Mouse (Mus musculus) gastrocnemius, postnatal 4 days (tissue): ENCODE measurements around the gene Rgs6. TPM values are rescaled to one million over a fixed set of nuclear protein-coding genes. Genes with fewer than 3 reads are reported as not detected.

Source experiments
- DNase-seq, 2 experiments: peaks; one replicate each; pipeline ENCODE4 v3.0.0; 2021 to 2022; ENCODE audit warnings: low spot score in 2 of 2, mixed read lengths in 2 of 2
- total RNA-seq, 2 experiments: library from RNA; stranded (reverse); gene quantifications; 2 replicates each; pipeline ENCODE4 v1.2.3; 2021

Rgs6 gene
- total RNA-seq, 2 experiments from 2014 or later = 2.0 to 2.6 TPM

DNA sequence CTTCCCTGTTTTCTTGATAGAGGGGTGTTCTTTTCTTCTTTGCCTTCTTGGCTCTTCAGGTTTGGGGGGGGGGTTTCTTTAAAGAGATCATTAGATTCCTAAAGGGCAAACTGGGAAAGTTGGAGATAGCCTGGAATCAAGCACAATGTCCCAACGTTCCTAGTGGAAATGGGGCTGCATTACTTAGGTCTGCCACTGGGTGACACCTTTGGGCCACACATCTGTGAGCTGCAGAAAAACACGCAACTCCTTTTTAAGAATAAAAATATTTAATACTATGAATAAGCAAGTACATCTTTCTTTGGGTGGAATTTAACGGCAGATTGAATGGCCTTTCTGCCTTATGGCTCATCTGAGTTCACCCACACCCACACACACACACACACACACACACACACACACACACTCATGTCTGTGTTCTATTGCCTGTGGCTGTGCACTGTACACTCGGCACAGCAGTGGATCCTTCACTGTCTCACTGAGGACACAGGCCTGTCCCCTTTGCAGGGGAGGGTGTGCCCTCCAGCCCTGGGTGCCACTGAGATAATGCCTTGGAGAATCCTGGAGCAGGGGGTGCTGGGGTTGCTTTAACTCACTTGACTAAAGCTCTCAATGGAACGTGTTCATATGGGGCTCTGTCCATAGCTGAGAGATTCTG lies 526.4 kb downstream of the Rgs6 start:
- DNase-seq = peak; percentile 59 to 64

DNA sequence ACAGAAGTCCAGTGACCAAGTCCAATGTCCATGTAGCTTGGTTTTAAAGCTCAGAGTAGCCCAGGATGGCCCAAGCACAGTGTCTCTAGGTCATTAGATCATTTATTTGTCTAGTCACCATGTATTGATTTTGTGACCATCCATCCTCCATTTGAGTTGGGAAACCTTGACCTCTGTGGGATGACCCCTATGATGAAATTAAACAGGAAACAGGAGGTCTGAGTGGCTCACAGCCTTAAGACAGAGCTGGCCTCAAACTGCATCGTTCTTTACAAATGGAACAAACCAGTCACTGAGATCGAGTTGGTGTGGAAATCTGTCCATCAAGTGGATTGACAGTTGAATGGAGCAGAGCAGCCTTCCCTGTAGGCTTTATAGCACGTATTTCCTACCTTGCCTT lies 536.0 kb downstream of the Rgs6 start:
- DNase-seq = no peak

DNA sequence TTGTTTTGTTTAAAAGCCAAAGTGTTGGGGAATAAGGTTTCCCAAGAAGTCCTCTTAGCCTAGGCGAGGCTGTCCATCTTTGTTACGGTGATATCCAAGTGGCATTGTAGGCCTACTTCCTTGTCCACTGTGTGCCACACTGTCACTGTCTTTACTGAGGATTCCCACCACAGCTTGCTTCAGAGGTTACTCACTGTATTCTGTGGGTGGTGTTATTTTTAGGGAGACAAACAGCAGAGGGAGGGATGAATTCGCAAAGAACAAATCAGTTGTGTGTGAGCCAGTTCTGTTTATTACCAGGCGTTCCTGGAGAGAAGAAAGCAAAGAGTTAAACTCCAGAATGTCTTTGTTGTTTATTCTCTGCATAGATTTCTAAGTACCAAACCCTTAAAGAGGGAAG lies 537.2 kb downstream of the Rgs6 start:
- DNase-seq = no peak

DNA sequence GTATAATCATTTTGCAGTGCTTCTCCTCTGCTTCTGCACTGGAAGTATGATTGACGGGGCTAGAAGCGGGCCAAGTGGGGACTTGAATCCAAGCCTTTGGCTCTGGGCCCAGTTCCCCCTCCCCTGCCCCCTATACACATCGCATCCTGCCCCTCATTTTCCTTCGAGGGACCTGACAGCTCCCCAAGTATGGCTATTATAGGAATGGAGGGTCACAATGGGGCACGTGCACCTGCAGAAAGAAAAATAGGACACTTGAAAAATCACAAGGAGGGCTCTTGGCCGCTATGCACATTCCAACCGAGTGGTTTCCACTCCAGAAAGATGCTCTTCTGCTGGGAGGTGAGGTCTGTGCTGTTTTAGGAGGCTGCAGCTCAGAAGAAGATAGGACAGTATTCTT lies 538.8 kb downstream of the Rgs6 start:
- no peak for DNase-seq

DNA sequence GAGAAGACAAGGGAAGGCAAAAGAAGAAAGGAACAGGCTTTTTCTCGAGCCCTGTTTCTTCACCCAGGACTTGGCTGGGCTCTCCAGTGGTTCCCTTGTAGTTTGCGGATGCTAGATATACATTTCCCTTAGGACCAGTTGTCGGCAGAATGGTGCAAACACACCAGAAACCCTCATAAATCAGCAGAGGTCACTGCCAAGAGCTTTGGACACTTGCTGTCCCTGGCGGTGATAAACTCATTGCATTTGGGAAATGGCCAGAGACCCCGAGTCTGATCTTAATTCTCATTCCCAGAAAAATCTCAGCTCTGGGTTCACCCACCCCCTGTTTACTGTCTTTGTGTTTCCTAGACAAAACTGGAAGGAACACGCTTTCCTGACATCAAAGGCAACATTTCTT lies 539.9 kb downstream of the Rgs6 start:
- DNase-seq = no peak

DNA sequence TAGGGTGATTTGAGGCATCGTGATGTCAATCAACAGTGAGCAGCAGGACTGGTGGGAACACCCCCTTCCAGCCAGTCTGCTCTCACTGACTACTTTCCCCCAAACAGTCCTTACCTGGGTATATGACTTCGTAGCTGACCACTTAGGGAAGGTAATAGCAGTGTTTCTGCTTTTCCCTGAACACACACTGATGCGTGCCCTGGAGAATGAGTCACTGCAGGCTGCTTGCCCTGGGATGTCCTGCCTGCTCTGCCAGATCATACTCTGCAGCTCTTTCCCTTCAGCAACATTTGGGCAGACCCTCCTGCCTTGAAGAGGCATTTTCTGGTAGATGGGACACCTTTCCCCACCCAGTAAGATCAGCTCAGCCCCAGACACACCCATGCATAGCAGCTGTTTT lies 540.5 kb downstream of the Rgs6 start:
- no peak for DNase-seq

DNA sequence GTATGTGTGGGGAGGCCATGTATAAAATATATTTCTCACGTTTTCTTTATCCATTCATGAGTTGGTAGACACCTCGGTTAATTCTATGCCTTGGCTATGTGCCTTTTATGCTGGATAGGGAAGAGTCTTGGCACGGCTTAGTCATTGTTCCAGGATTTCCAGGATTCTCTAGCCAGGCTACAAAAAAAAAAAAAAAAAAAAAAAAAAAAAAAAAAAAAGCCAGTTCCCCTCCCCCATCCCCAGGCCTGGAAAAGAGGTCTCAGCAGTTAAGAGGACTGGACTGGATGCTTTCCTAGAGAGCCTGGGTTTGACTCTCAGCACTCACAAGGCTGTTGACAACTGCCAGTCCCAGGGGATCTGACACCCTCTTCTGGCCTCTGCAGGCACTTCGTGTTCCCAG lies 543.3 kb downstream of the Rgs6 start:
- DNase-seq = no peak

DNA sequence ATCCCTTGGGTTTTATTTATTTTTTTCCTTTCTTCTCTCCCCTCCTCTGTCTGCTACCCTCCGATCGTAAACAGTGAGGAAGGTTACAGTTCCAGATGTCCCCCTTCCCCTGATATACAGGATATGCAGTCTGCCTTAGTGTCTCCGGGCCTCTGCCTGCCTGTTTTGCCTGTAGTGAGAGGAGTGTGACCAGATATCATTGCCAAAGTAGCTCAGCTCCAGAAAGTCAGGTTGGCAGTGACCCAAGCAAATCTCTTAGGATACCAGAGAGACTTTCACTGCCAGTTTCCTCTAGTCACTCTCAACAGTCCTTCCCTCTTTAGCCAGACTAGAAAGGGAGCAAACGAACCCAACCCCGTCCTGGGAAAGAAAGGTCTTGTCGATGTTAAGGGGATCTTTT lies 545.7 kb downstream of the Rgs6 start:
- peak; percentile 31 to 70 for DNase-seq

DNA sequence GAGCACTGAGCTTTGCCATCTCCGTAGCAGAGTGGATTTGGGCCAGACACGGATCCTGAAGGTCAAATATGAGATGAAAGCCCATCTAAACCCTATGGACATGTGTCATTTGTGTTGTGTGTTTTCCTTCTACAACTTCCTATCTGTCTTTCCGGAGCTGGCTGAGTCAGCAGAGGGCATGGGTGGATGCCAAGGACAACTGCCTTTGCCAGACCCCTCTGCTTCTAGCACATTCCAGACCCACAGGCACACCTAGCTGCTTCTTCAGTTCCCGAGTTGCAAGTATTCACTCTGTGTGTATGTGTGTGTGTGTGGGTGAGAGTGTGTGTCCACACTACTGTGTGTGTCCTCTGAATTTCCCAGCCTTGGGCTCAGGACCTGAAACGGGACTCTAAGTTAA lies 547.9 kb downstream of the Rgs6 start:
- no peak for DNase-seq

DNA sequence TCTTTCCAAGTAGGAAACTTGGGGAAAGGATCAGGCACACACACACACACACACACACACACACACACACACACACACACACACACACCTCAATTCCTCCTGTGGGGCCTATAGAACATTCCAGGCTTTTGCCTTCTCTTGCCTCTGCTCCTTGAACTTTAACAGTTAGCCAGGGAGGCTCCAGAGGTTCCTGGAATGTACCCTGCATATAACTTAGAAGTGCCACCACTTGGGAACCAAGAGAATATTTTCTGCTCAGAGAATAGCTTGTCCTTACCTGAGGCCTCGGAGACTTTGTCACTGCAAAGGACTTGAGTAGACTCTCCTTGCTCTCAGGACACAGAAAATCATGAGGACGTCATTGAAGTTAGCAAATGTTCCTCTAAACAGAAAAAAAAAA lies 548.4 kb downstream of the Rgs6 start:
- DNase-seq = no peak

DNA sequence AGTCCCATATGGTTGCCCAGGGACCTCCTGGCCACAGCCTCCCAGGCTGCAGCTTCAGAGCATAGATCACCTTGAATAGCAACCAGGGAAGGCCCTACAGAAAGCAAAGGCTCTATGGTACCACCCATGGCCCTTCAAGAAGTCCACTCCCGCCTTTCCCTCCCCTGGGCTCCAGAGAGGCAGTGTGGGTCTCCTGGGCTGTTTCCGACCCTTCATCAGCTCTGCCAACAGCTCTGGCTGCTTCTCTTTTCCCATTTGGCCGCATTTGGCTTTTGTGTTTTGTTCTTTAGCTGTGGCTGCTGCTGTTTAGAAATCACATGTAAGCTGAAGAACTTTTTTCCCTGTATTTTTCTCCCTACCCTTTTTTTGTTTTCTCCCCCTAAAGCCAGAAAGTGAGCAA lies 548.9 kb downstream of the Rgs6 start:
- no peak for DNase-seq

DNA sequence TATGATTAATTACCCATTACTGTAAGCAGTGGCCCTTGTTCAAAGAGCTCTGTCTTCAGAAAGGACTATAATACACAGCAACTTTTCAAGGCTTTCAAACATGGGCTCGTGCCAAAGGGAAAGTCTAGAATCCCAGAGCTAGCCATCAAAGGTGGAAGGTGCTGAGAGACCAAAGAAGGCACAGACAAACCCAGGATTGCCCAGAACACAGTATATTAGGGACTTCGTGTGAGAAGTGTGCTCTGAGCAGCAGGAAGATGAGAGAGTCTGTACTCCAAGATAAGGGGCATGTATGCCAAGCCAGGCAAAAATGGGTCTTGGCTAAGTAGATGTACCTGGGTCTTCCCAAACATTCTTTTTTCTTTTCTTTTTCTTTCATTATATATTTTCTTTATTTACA lies 553.1 kb downstream of the Rgs6 start:
- DNase-seq = no peak

DNA sequence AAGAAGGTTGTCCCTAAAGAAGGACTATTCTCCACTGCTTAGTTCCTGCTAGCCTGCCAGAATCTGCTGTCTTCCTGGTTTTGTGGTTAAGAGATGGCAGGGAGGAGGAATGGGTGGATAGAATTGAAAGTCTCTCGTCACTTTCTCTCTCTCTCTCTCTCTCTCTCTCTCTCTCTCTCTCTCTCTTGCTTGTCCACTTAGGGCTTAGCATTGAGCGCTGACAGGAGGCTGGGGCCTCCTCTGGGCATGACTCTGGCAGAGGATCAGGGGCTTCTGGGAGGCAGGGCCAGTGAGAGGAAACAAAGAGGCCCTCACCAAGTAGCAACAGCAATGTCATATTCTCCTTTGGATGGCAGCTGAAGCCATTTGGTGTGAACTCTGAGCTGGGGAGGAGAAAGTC lies 554.4 kb downstream of the Rgs6 start:
- no peak for DNase-seq

DNA sequence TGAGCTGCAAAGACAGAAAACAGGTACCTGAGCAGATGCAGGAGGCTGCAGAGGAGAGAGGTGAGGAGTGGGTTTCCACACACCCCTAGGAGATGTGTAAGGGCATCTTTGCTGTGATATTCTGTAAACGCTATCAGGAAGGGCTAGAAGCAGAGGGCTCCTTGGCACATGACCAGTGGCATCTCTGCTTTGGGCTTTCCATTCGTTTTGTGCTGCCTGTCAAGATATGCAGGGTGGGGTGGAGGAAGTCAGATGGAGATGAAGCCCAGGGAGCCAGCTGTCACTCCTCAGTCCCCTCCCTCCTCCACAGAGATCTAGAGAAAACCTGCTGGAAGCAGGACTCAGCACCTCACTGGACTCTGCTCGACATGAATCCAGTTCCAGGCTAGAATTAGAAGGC lies 555.0 kb downstream of the Rgs6 start:
- no peak for DNase-seq

DNA sequence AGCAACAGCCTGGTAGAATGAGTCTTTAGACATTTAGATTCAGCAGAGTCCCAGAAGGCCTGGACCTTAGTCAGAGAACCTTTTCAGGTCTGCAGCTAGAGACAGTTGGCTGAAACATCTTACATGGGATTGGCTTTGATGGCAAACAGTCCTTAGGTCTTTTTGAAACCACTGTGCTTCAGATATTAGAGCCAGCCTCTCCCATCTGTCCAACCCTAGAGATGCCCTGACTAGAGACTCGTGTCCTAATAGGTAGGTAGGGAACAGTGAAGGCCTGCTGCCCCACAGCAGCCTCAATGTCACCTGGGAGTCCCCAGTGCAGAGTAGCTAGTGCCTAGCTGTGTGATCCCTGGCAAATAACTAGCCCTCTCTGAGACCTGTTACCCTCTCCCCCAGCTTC lies 555.5 kb downstream of the Rgs6 start:
- no peak for DNase-seq

DNA sequence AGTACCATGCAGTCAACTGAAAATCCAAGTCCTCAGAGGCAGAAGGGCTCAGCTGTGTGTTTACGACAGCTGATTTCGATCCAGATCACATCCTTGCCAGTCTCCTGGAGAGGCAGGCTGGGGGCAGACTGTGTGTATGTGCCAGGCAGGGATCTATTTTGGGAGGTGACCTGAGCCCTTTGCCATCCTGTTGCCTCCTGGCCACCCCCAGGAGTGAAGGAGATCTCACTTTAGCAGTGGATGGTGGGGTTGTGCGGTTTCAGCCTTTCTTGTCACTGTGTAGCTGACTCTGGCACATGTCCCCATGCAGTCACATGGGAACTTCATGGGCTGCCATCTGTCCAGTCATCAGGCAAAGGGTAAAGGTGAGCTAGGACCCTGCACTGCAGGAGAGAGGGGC lies 557.0 kb downstream of the Rgs6 start:
- no peak for DNase-seq

DNA sequence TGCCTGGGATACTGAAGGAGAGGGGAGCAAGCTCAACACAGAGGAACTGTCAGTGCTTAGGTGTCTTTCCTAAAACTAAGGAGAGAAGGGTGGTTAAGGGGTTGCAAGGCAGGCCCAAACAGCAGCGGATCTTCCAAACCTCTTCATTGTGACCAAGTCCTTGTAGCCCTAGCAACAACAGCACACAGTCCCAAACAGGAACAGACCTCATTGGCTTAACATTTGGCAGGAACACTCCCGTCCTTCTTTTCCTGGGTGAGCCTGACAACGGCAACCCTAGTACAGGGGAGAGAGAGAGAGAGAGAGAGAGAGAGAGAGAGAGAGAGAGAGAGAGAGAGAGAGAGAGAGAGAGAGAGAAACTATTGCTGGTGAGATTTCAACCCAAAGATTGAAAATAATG lies 557.8 kb downstream of the Rgs6 start:
- DNase-seq = no peak

DNA sequence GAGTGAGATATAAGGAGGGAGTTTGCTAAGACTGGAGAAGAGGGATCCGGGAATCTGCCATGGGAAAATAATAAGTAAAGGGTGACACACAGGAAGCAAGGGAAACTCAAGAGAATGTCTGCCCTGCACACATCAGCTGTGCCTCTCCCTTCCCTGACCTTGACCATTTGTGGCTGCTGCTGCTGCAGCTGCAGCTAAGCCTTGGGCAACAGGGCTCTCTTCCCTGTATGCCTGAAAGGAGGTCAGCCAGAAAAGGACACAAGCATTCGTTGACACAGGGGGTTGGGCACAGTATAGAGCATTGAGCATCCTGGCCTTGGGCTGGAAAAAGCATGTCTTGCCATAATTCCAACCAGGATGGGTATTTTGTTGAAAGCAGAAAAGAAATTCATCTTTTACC lies 558.8 kb downstream of the Rgs6 start:
- no peak for DNase-seq

DNA sequence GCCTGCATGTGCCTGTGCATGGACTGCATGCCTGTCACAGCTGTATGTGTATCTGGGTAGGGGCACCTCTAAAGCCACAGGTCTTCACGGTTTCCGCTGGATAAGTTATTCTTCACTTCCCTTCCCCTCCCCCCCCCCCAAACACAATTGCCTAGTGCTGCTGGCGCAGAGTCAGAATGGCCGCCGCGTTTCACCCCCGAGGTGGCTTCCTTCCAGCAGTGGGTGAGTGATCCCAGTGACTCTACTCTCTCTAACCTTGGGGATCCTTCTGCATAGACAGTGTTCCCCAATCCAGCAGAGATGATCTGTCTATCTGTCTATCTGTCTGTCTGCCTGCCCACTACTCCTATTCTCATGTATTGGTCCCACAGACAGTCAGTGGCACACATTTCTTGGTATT lies 561.9 kb downstream of the Rgs6 start:
- DNase-seq = no peak

DNA sequence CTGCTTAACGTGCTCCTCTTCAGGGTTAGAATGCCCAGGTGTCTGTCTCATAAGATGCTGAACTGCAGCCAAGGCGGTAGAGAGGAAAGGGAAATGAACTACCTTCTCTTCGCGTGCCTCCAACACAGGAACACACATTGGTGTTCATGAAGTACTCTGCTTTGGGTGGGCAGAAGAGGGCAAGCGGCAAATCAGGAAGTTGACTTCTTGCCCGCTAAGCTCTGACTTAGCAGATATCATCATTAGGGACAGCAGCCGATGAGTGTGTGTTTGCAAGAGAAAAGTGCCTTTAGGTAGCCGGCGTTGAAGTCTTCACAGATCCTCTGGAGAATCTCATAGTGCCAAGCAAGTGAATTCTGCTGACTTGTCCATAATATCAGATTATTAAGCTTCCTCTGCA lies 562.7 kb downstream of the Rgs6 start:
- no peak for DNase-seq

DNA sequence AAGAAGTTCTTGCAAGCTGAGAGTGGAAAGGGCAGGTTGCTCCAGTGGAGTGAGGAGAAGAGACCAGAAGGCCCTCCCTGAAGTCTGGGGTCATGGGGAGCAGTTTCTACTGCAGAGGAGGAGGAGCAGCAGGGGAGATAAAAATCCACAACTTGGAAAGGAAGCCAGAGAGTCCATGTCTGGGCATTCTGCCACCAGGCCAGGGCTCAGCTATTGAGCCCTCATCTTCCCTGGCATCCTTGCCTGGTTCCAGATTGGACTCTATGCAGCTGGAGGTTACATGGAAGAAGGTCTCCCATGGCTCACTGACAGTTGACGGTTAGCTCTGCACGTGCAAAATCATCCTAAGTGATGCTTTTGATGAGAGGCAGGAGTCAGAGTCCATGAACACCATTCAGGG lies 563.4 kb downstream of the Rgs6 start:
- no peak for DNase-seq

DNA sequence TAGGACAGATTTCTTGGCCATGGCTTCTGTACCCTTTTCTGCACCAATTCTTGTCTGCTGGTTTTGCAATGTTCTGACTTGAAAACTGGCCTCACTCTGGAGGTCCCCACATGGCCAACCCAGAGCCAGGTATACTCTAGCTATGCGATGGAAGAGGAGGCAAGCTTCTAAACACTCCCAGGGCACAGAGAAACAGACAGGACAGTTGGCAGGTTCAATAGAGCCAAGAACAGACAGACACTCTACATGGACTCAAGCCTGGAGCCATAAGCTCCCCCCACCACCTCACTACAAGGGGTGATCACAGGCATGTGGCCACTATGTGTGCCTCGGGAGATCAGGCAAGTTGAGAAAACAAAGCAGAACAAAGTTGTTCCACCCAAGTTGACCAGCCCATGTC lies 572.1 kb downstream of the Rgs6 start:
- DNase-seq = no peak

DNA sequence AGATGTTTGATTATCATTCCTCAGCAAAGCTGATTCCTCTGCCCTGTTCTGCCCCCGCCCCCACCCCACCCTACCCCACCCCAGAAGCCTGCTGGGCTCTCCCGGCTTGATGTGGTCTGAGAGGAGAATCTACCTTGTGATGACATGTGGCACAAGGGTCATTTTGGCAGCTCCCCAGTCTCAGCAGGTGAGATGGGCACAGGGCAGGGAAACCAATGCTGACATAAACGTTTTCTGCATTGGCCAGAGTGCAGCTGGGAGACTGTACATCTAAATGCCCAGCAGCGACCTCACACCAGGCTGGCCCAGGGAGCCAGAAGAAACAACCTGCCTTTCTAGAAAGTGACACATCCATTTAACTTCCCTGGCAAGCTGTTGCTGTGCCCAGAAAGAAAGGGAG lies 572.6 kb downstream of the Rgs6 start:
- DNase-seq = no peak

DNA sequence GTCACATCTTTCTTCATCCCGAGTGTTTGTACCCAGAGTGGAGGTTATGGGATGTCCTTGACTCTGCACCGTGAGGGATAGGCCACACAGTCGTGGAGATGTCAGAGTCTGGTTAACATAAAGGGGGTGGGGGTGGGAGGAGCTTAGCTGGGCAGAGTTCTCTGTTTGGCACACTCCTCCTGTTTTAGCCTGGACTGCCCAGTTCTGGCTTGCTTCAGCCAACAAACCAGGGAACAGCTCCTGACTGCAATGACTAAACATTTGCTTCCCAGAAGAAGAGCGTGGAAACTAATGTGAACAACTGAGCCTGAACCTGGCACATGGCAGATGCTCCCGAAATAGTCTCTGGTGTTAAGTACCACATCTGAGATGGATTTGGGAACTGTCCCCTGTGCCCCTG lies 575.6 kb downstream of the Rgs6 start:
- no peak for DNase-seq
